Mouse (Mus musculus) hindbrain, embryonic 12.5 days (tissue): ENCODE results near the gene Mob4. TPM values are rescaled to one million over a fixed set of nuclear protein-coding genes. Genes with fewer than 3 reads are reported as not detected.

Source experiments
- ATAC-seq: fragments of 200-750 bp; cut with Nextera tagmentation; 2 replicates; pipeline ENCODE4 v1.8.0; 2017; ENCODE audit warnings: moderate TSS enrichment; ENCODE audit not compliant: low FRiP score
- H3K27ac ChIP-seq: fragments of 300-500 bp; sonication (generic); 2 replicates; pipeline ENCODE4 v1.5.1; 2016; ENCODE audit warnings: mild to moderate bottlenecking
- H3K27me3 ChIP-seq: fragments of 300-500 bp; sonication (generic); 2 replicates; pipeline ENCODE4 v1.6.1; 2016; ENCODE audit warnings: mild to moderate bottlenecking
- H3K36me3 ChIP-seq: fragments of 300-500 bp; sonication (generic); 2 replicates; pipeline ENCODE4 v1.6.1; 2016; ENCODE audit warnings: mild to moderate bottlenecking
- H3K4me1 ChIP-seq: fragments of 300-500 bp; sonication (generic); 2 replicates; pipeline ENCODE4 v1.6.1; 2016
- H3K4me2 ChIP-seq: fragments of 300-500 bp; sonication (generic); replicated peaks from 2 replicates; pipeline ENCODE4 v1.6.1; 2016; ENCODE audit warnings: mild to moderate bottlenecking
- H3K4me3 ChIP-seq: fragments of 300-500 bp; sonication (generic); 2 replicates; pipeline ENCODE4 v1.5.1; 2016; ENCODE audit warnings: mild to moderate bottlenecking
- H3K9ac ChIP-seq: fragments of 300-500 bp; sonication (generic); 2 replicates; pipeline ENCODE4 v1.6.1; 2016; ENCODE audit warnings: mild to moderate bottlenecking, moderate library complexity
- H3K9me3 ChIP-seq: fragments of 300-500 bp; sonication (generic); replicated peaks from 2 replicates; pipeline ENCODE4 v1.6.1; 2016; ENCODE audit warnings: mild to moderate bottlenecking
- WGBS: fragments of 180-500 bp; shearing (Covaris S2); methylation state at CpG from one replicate; pipeline ENCODE4 v1.1.7; 2016; 5-methylcytosine and 5-hydroxymethylcytosine counted together
- polyA plus RNA-seq: library from polyadenylated mRNA; unstranded; fragments of >200 nt; fragmentation: Nextera tagmentation; extraction: Ambion mirVana; gene quantifications from 2 replicates; pipeline ENCODE4 v1.2.1, GENCODE M21; 2016

Gene Mob4
- polyA plus RNA-seq, 1 experiment from 2014 or later, result 150 TPM

GRCm38 (mm10) chr1:55194064-55194915, 63.3 kb downstream of the Mob4 start:
- H3K36me3 ChIP-seq, result no peaks in the 10 kb centered on the region; the same call in 1 of the 2 replicates
- no peak for ATAC-seq
- 20% methylated on average over 19 of the region's 19 CpGs for WGBS
- H3K9ac ChIP-seq, result no peak overlapping the region
- no peaks in the 10 kb centered on the region for H3K9me3 ChIP-seq
- H3K4me2 ChIP-seq, result peak overlapping the region; percentile 20
- H3K4me1 ChIP-seq, result peaks cover 31% of the 10 kb centered on the region
- no peaks in the 10 kb centered on the region; the same call in 1 of the 2 replicates for H3K27me3 ChIP-seq
- H3K4me3 ChIP-seq, result no peak overlapping the region
- no peak overlapping the region for H3K27ac ChIP-seq

- Histone ChIP-seq H3K27ac (no peak overlapping the region), H3K36me3 (no peaks in the 10 kb centered on the region; the same call in 1 of the 2 replicates), H3K4me2 (no peak overlapping the region), H3K27me3 (no peaks in the 10 kb centered on the region; the same call in 1 of the 2 replicates), H3K4me1 (peaks cover 31% of the 10 kb centered on the region), H3K4me3 (no peak overlapping the region), H3K9me3 (no peaks in the 10 kb centered on the region), H3K9ac (no peak overlapping the region)
- ATAC-seq, result no peak
- 57% methylated on average over 4 of the region's 4 CpGs for WGBS
Measured at GRCm38 (mm10) chr1:55195021-55195420, 64.0 kb downstream of the Mob4 start.

- no peak overlapping the region for H3K4me3 ChIP-seq
- no peak for ATAC-seq
- H3K36me3 ChIP-seq, result no peaks in the 10 kb centered on the region
- WGBS, result 32% methylated on average over 6 of the region's 6 CpGs
- no peaks in the 10 kb centered on the region; the same call in 1 of the 2 replicates for H3K27me3 ChIP-seq
- H3K4me1 ChIP-seq, result peaks cover 31% of the 10 kb centered on the region
- no peak overlapping the region for H3K27ac ChIP-seq
- no peak overlapping the region for H3K4me2 ChIP-seq
- H3K9me3 ChIP-seq, result no peaks in the 10 kb centered on the region
- no peak overlapping the region for H3K9ac ChIP-seq
Measured at GRCm38 (mm10) chr1:55196327-55197003, 65.4 kb downstream of the Mob4 start.

GRCm38 (mm10) chr1:55198719-55199118, 67.7 kb downstream of the Mob4 start:
- WGBS, result 23% methylated on average over 3 of the region's 3 CpGs
- Histone ChIP-seq H3K4me3 (no peak overlapping the region), H3K9me3 (no peaks in the 10 kb centered on the region), H3K4me1 (peaks cover 18% of the 10 kb centered on the region), H3K9ac (no peak overlapping the region), H3K4me2 (no peak overlapping the region), H3K27ac (no peak overlapping the region), H3K27me3 (no peaks in the 10 kb centered on the region; the same call in 1 of the 2 replicates), H3K36me3 (no peaks in the 10 kb centered on the region)
- no peak for ATAC-seq

- Histone ChIP-seq H3K4me3 (no peak overlapping the region), H3K9ac (no peak overlapping the region), H3K9me3 (no peaks in the 10 kb centered on the region), H3K27me3 (no peaks in the 10 kb centered on the region), H3K27ac (no peak overlapping the region), H3K36me3 (no peaks in the 10 kb centered on the region), H3K4me1 (peaks cover 7% of the 10 kb centered on the region; the same call in 1 of the 2 replicates), H3K4me2 (no peak overlapping the region)
- ATAC-seq, result no peak; the same call in 1 of the 2 replicates
- 70% methylated on average over 18 of the region's 18 CpGs for WGBS
Measured at GRCm38 (mm10) chr1:55201850-55202752, 71.1 kb downstream of the Mob4 start.

Other genes starting within 250 kb of the Mob4 start
- gene Ankrd44, start 204.8 kb upstream of the Mob4 start, polyA plus RNA-seq, result 20.9 and 23.4 TPM in 2 replicates
- 347 and 353 TPM in 2 replicates for gene Sf3b1, start 103.8 kb upstream of the Mob4 start, polyA plus RNA-seq
- 29.8 and 31.4 TPM in 2 replicates for gene Coq10b, start 78.5 kb upstream of the Mob4 start, polyA plus RNA-seq
- 303 and 338 TPM in 2 replicates for gene Hspe1, start 43.1 kb upstream of the Mob4 start, polyA plus RNA-seq
- gene Hspd1, start 43.0 kb upstream of the Mob4 start, polyA plus RNA-seq, result 304 and 325 TPM in 2 replicates
- 13.0 and 13.6 TPM in 2 replicates for gene Rftn2, start 95.6 kb downstream of the Mob4 start, polyA plus RNA-seq
- 3.2 and 3.6 TPM in 2 replicates for gene Mars2, start 105.9 kb downstream of the Mob4 start, polyA plus RNA-seq
- 1.4 and 1.5 TPM in 2 replicates for gene Boll, start 232.2 kb downstream of the Mob4 start, polyA plus RNA-seq